Mouse (Mus musculus) heart, postnatal 10 days (tissue): ENCODE data around the gene Cltrn. TPM values are rescaled to one million over a fixed set of nuclear protein-coding genes. Genes with fewer than 3 reads are reported as not detected.

Source experiments
- DNase-seq, 2 experiments: peaks; one replicate each; pipeline ENCODE4 v3.0.0; 2021
- intact Hi-C: fragments of 180-260 bp; cut with DNase I; formaldehyde crosslinking; loops from one replicate; pipeline ENCODE4 v1.15.1; 2025
- total RNA-seq, 2 experiments: library from RNA; stranded (reverse); gene quantifications; 2 replicates each; pipeline ENCODE4 v1.2.3; 2021

Gene Cltrn
- total RNA-seq, 2 experiments from 2014 or later, result not detected

DNA sequence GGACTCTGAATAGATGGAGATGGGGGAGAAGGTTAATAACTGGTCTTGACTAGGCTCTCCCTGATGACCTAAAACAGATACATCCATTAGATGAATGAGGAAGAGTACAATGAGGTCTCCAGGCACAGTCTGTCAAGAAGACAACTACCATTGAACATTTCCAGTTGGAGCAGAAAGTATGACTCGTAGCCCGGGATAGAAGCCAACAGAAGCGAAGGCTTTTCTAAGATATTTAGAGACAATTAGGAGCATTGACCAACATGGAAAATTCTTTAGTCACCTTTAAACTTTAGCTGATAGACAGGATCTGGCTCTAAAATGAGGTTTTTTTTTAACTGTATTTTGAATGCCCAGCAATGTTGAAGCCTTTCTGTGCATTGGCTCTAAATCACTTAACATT, 44.9 kb downstream of the Cltrn start:
- intact Hi-C loops, result no loop called here
- DNase-seq, result peak; percentile 13 to 17

DNA sequence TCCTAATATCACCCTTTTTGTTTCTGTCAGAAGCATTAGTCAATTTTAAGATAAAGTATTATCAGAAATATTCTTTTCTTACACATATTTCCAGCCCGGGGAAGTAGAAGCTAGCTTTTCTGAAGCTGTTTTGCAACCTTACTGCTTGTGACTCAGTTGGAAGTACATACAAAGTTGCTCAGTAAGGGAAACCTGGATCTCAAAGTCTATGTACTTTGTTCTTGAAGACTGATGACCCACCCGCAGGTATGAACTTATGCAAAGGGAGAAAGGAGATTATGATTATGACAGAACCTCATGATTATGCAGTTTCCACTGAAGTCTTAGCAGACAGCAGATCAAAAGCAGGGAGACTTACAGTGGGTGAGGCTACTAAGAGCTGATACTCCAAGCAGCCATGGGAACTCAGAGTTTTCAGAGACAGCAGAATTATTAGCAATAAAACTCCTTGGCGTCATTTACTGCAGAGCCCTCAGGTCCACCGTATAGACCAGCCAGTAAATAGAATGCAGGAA, 46.7 kb downstream of the Cltrn start:
- DNase-seq, result no peak
- intact Hi-C loops, result no loop called here

DNA sequence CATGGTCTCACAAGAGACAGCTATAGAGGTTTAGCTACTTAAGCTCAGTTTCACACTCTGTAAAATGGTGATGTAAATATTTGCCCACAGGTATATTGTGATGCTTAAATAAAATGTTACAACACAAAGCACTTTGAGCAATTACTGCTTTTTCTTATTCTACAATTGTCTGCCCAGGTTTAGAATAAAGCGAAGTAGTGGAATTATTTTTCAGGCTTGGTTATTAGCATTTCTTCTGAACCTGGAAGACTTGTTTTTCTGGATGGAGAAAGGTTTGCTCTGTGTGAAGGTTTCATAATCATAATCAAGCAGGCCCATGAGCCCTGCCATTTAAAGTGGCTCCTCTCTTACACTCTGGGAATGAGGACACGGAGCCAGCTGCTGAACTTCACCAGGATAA, 50.4 kb downstream of the Cltrn start, which contains the start of gene Ace2:
Gene Ace2, plus strand, starts transcription at position 301 of the 400 bp plus-strand sequence.
- no peak for DNase-seq
- intact Hi-C loops, result no loop called here

DNA sequence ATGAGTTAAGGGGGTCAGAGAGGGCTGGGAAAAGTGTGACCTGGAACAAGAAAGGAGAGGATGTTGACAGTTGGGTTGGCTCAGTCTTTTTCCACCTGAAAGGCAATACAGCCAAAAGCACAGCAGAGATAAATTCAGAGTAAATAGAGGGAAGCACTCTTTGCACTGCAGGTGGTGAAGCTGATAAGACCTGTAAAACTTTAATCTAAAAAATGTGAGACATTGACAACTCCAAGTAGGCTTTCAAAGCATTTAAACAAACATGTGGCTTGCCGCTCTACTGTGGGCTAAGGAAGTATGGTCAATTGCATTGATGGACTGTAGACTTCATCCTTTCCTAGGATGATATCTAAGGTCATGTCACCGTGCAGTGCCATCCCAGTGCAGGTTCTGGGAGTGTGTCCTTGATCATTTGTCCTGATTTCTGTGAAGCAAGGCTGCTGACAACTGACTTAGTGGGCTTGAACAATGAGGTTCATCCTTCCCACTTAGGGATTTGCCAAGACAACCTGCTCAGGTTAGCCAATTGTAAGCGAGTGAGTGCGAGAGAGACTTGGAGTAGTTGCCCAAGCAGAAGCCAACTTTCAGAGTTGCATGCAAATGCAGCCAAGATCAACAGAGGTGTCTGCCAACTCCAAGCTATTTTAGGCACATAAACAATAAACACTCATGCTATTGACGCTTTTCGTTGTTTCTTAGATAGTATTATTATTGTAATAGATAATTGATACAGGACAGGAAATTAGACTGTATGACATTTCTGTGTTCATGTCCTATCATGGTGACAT, 57.0 kb downstream of the Cltrn start:
- DNase-seq, result peak; percentile 5 to 12

DNA sequence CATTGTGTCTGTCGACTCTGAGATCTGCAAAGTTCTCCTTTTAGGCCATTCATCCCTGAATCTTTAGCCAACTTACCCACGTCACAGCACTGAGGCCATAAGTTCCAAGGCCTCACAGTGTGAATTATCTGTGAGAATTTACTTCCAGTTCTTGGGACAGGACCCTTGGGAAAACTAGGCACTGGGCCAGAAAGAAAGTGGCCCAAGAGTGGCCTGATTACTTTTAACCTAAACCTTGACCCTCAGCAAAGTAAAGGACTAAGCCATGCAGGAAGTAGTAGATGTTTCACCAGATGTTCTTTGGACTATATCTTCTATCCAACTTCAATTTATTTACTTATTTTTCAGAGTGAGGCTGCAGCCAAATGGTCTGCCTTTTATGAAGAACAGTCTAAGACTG, 64.1 kb downstream of the Cltrn start:
- intact Hi-C loops, result no loop called here
- DNase-seq, result peak; percentile 4 to 24

More for the DNA sequence above, 57.0 kb downstream of the Cltrn start:
- intact Hi-C loops, result no loop called here

DNA sequence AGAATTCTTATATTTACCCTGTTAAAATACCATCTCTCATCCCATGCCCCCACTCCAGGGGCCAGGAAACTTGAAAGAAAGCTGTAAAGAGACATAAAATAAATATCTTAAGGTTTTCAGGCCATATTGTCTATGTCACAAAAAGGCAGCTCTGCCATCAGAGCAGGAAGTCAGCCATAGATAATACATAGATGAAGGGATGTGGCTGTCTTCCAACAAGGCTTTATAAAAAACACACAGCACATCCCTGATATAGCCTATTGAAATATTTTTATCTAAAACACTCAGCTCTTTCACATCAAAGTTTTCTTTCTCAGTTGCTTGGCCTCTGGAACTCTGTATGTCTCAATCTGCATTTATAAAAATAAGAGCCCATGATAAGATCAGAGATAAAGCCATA, 65.0 kb downstream of the Cltrn start:
- intact Hi-C loops, result no loop called here
- no peak for DNase-seq

DNA sequence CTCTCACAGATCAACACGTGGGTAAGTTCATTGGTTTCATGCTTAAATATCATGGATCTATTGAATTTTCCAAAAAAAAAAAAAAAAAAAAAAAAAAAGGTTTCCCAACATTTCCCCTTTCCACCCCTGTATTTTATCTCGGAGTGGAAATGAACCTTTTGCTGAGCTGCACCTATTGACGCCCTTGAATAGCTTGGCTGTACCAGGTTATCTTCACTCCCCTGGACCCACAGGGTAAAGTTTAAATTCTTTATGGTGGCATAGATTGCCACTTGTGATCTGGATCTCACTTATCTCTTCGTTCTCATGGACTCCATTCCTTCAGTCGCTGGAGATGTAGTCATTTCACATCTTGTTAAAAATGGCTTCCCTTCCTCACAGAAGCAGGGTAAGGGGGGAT, 66.0 kb downstream of the Cltrn start:
- DNase-seq, result no peak
- intact Hi-C loops, result no loop called here

DNA sequence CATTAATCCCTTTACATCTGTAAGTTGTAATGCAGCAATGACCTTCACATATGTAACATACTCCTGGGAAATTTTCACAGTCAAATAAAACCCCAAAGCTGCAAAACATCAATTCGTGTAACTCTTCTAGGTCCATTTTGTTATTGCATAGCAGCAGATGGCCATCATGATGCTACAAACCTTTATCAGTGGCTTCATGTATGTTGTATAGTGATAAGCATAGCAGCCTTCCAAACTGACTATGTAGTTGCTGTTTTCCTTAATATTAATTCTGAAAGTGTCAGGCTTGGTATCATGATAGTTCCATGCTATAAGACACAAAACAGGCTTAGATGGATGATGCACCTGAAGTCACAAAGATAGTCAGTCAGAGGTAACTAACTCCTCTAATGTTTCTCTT, 76.1 kb downstream of the Cltrn start:
- intact Hi-C loops, result no loop called here

More for the DNA sequence above, 76.1 kb downstream of the Cltrn start:
- no peak for DNase-seq

Other genes starting within 250 kb of the Cltrn start
- gene Ap1s2, start 179.8 kb upstream of the Cltrn start, total RNA-seq, result 10 to 100 TPM; 17.7 to 22.8 TPM
- gene Zrsr2, start 130.2 kb upstream of the Cltrn start, total RNA-seq, result 10 to 100 TPM; 11.6 to 15.9 TPM
- gene Car5b, start 60.8 kb upstream of the Cltrn start, total RNA-seq, result 1 to 10 TPM in 1 of 2 experiments, under 1 TPM in 1; 0.74 to 1.2 TPM
- 1 to 10 TPM; 6.8 to 7.8 TPM for gene Siah1b, start 12.3 kb upstream of the Cltrn start, total RNA-seq
- gene Ace2, start 50.5 kb downstream of the Cltrn start, total RNA-seq, result under 1 TPM; 0.65 to 0.69 TPM
- gene Bmx, start 169.4 kb downstream of the Cltrn start, total RNA-seq, result 1 to 10 TPM; 3.0 to 3.3 TPM
- 1 to 10 TPM; 2.5 to 5.3 TPM for gene Pir, start 180.5 kb downstream of the Cltrn start, total RNA-seq